Mouse (Mus musculus): ENCODE data around the gene Dvl2. TPM values are rescaled to one million over a fixed set of nuclear protein-coding genes. Genes with fewer than 3 reads are reported as not detected.
A peak's percentile ranks its signal among the peaks of the same experiment; 100 is the strongest.

Dvl2 gene
- polyA plus RNA-seq, 1 experiment from 2014 or later, result 24.6 TPM

- Histone ChIP-seq H3K9ac (ENCODE audit: low read depth, low read length) (no peak within 1 kb of the TSS), H3K36me3 (ENCODE audit: control insufficient read depth, insufficient read depth, low read length) (no peaks in the 10 kb centered on the region), H3K4me2 (replicated peaks; ENCODE audit: low read depth, low read length) (no peak within 1 kb of the TSS), H3K9me3 (ENCODE audit: control insufficient read depth, low read length) (no peaks in the 10 kb centered on the region), H3K4me3 (ENCODE audit: low read depth, low read length) (peak within 1 kb of the TSS; percentile 19; the same call in 1 of the 2 replicates), H3K27me3 (ENCODE audit: control insufficient read depth, insufficient read depth, low read length) (peaks cover 57% of the 10 kb centered on the region), H3K4me1 (replicated peaks; ENCODE audit: control insufficient read depth, insufficient read depth, low read length) (peaks cover 2% of the 10 kb centered on the region; the same call in 1 of the 2 replicates), H3K27ac (ENCODE audit: low read depth, low read length) (no peak within 1 kb of the TSS)
- 12% methylated on average over 24 of the region's 24 CpGs for WGBS
- ATAC-seq (ENCODE audit: low FRiP score) (no peak), DNase-seq (ENCODE audit: low spot score) (peak; percentile 33)
Measured at GRCm38 (mm10) chr11:69964650-69965270, 35.6 kb upstream of the Dvl2 start, which contains the start of gene Cldn7. Gene Cldn7 (plus strand): TSS chr11:69964779.

- DNase-seq (ENCODE audit: low spot score), result peak; percentile 44
- Histone ChIP-seq H3K4me3 (ENCODE audit: low read depth, low read length) (peak overlapping the region; percentile 20), H3K4me2 (replicated peaks; ENCODE audit: low read depth, low read length) (no peak overlapping the region), H3K36me3 (ENCODE audit: control insufficient read depth, insufficient read depth, low read length) (0 out of 2 replicates have a peak, but pooled peaks cover 1% of the 10 kb centered on the region), H3K9me3 (ENCODE audit: control insufficient read depth, low read length) (no peaks in the 10 kb centered on the region), H3K27me3 (ENCODE audit: control insufficient read depth, insufficient read depth, low read length) (peaks cover 57% of the 10 kb centered on the region), H3K9ac (ENCODE audit: low read depth, low read length) (no peak overlapping the region; the same call in 1 of the 2 replicates), H3K27ac (ENCODE audit: low read depth, low read length) (no peak overlapping the region), H3K4me1 (replicated peaks; ENCODE audit: control insufficient read depth, insufficient read depth, low read length) (peaks cover 2% of the 10 kb centered on the region; the same call in 1 of the 2 replicates)
- 3% methylated on average over 49 of the region's 49 CpGs for WGBS
- no peak for ATAC-seq (ENCODE audit: low FRiP score)
Measured at GRCm38 (mm10) chr11:69965271-69966005, 35.0 kb upstream of the Dvl2 start.

- Histone ChIP-seq H3K9me3 (ENCODE audit: control insufficient read depth, low read length) (no peaks in the 10 kb centered on the region), H3K27ac (ENCODE audit: low read depth, low read length) (no peak overlapping the region), H3K9ac (ENCODE audit: low read depth, low read length) (peak overlapping the region; percentile 3; the same call in 1 of the 2 replicates), H3K4me2 (replicated peaks; ENCODE audit: low read depth, low read length) (peak overlapping the region; percentile 26), H3K4me1 (replicated peaks; ENCODE audit: control insufficient read depth, insufficient read depth, low read length) (peaks cover 2% of the 10 kb centered on the region; the same call in 1 of the 2 replicates), H3K4me3 (ENCODE audit: low read depth, low read length) (peak overlapping the region; percentile 20), H3K36me3 (ENCODE audit: control insufficient read depth, insufficient read depth, low read length) (0 out of 2 replicates have a peak, but pooled peaks cover 3% of the 10 kb centered on the region), H3K27me3 (ENCODE audit: control insufficient read depth, insufficient read depth, low read length) (peaks cover 57% of the 10 kb centered on the region)
- no peak for ATAC-seq (ENCODE audit: low FRiP score)
- peak; percentile 54 for DNase-seq (ENCODE audit: low spot score)
- 1% methylated on average over 59 of the region's 59 CpGs for WGBS
Measured at GRCm38 (mm10) chr11:69966006-69966859, 34.2 kb upstream of the Dvl2 start.

GRCm38 (mm10) chr11:69966860-69967517 lies 33.4 kb upstream of the Dvl2 start:
- no peak for ATAC-seq (ENCODE audit: low FRiP score)
- no peak overlapping the region for H3K9ac ChIP-seq (ENCODE audit: low read depth, low read length)
- 0 out of 2 replicates have a peak, but pooled peaks cover 3% of the 10 kb centered on the region for H3K36me3 ChIP-seq (ENCODE audit: control insufficient read depth, insufficient read depth, low read length)
- peaks cover 2% of the 10 kb centered on the region; the same call in 1 of the 2 replicates for H3K4me1 ChIP-seq (replicated peaks; ENCODE audit: control insufficient read depth, insufficient read depth, low read length)
- 41% methylated on average over 17 of the region's 17 CpGs for WGBS
- no peak for DNase-seq (ENCODE audit: low spot score)
- peak overlapping the region; percentile 26 for H3K4me2 ChIP-seq (replicated peaks; ENCODE audit: low read depth, low read length)
- peaks cover 54% of the 10 kb centered on the region for H3K27me3 ChIP-seq (ENCODE audit: control insufficient read depth, insufficient read depth, low read length)
- H3K4me3 ChIP-seq (ENCODE audit: low read depth, low read length), result peak overlapping the region; percentile 20
- no peak overlapping the region for H3K27ac ChIP-seq (ENCODE audit: low read depth, low read length)
- H3K9me3 ChIP-seq (ENCODE audit: control insufficient read depth, low read length), result no peaks in the 10 kb centered on the region

- Histone ChIP-seq H3K4me1 (replicated peaks; ENCODE audit: control insufficient read depth, insufficient read depth, low read length) (peaks cover 2% of the 10 kb centered on the region; the same call in 1 of the 2 replicates), H3K4me3 (ENCODE audit: low read depth, low read length) (no peak overlapping the region), H3K27me3 (ENCODE audit: control insufficient read depth, insufficient read depth, low read length) (peaks cover 40% of the 10 kb centered on the region), H3K9ac (ENCODE audit: low read depth, low read length) (no peak overlapping the region), H3K4me2 (replicated peaks; ENCODE audit: low read depth, low read length) (no peak overlapping the region), H3K36me3 (ENCODE audit: control insufficient read depth, insufficient read depth, low read length) (0 out of 2 replicates have a peak, but pooled peaks cover 3% of the 10 kb centered on the region), H3K9me3 (ENCODE audit: control insufficient read depth, low read length) (no peaks in the 10 kb centered on the region), H3K27ac (ENCODE audit: low read depth, low read length) (no peak overlapping the region)
- ATAC-seq (ENCODE audit: low FRiP score), result no peak
- WGBS, result 88% methylated on average over 4 of the region's 4 CpGs
- DNase-seq (ENCODE audit: low spot score), result no peak
Measured at GRCm38 (mm10) chr11:69968793-69969192, 31.6 kb upstream of the Dvl2 start.

GRCm38 (mm10) chr11:69970222-69970621 lies 30.2 kb upstream of the Dvl2 start:
- 85% methylated on average over 6 of the region's 6 CpGs for WGBS
- Histone ChIP-seq H3K9me3 (ENCODE audit: control insufficient read depth, low read length) (no peaks in the 10 kb centered on the region), H3K27me3 (ENCODE audit: control insufficient read depth, insufficient read depth, low read length) (peaks cover 26% of the 10 kb centered on the region), H3K27ac (ENCODE audit: low read depth, low read length) (no peak overlapping the region), H3K4me3 (ENCODE audit: low read depth, low read length) (no peak overlapping the region), H3K9ac (ENCODE audit: low read depth, low read length) (no peak overlapping the region), H3K4me2 (replicated peaks; ENCODE audit: low read depth, low read length) (no peak overlapping the region), H3K4me1 (replicated peaks; ENCODE audit: control insufficient read depth, insufficient read depth, low read length) (peaks cover 2% of the 10 kb centered on the region; the same call in 1 of the 2 replicates), H3K36me3 (ENCODE audit: control insufficient read depth, insufficient read depth, low read length) (peaks cover 3% of the 10 kb centered on the region; the same call in 1 of the 2 replicates)
- DNase-seq (ENCODE audit: low spot score) (no peak), ATAC-seq (ENCODE audit: low FRiP score) (no peak)

- H3K4me2 ChIP-seq (replicated peaks; ENCODE audit: low read depth, low read length), result no peak overlapping the region
- H3K4me3 ChIP-seq (ENCODE audit: low read depth, low read length), result no peak overlapping the region
- H3K36me3 ChIP-seq (ENCODE audit: control insufficient read depth, insufficient read depth, low read length), result peaks cover 3% of the 10 kb centered on the region; the same call in 1 of the 2 replicates
- H3K27ac ChIP-seq (ENCODE audit: low read depth, low read length), result no peak overlapping the region
- no peaks in the 10 kb centered on the region for H3K9me3 ChIP-seq (ENCODE audit: control insufficient read depth, low read length)
- peaks cover 21% of the 10 kb centered on the region for H3K27me3 ChIP-seq (ENCODE audit: control insufficient read depth, insufficient read depth, low read length)
- DNase-seq (ENCODE audit: low spot score) (no peak), ATAC-seq (ENCODE audit: low FRiP score) (no peak)
- H3K4me1 ChIP-seq (replicated peaks; ENCODE audit: control insufficient read depth, insufficient read depth, low read length), result 0 out of 2 replicates have a peak, but pooled peaks cover 2% of the 10 kb centered on the region
- no peak overlapping the region for H3K9ac ChIP-seq (ENCODE audit: low read depth, low read length)
- 86% methylated on average over 3 of the region's 3 CpGs for WGBS
Measured at GRCm38 (mm10) chr11:69970775-69971174, 29.6 kb upstream of the Dvl2 start.

- Histone ChIP-seq H3K4me1 (replicated peaks; ENCODE audit: control insufficient read depth, insufficient read depth, low read length) (no peaks in the 10 kb centered on the region), H3K36me3 (ENCODE audit: control insufficient read depth, insufficient read depth, low read length) (peaks cover 3% of the 10 kb centered on the region; the same call in 1 of the 2 replicates), H3K9ac (ENCODE audit: low read depth, low read length) (no peak overlapping the region), H3K4me2 (replicated peaks; ENCODE audit: low read depth, low read length) (no peak overlapping the region), H3K4me3 (ENCODE audit: low read depth, low read length) (no peak overlapping the region), H3K27me3 (ENCODE audit: control insufficient read depth, insufficient read depth, low read length) (no peaks in the 10 kb centered on the region), H3K9me3 (ENCODE audit: control insufficient read depth, low read length) (no peaks in the 10 kb centered on the region), H3K27ac (ENCODE audit: low read depth, low read length) (no peak overlapping the region)
- WGBS, result 94% methylated on average over 2 of the region's 2 CpGs
- no peak for ATAC-seq (ENCODE audit: low FRiP score)
- DNase-seq (ENCODE audit: low spot score), result no peak
Measured at GRCm38 (mm10) chr11:69974907-69975306, 25.5 kb upstream of the Dvl2 start.
